Mouse (Mus musculus): ENCODE results near the gene Rcan2.

DNA sequence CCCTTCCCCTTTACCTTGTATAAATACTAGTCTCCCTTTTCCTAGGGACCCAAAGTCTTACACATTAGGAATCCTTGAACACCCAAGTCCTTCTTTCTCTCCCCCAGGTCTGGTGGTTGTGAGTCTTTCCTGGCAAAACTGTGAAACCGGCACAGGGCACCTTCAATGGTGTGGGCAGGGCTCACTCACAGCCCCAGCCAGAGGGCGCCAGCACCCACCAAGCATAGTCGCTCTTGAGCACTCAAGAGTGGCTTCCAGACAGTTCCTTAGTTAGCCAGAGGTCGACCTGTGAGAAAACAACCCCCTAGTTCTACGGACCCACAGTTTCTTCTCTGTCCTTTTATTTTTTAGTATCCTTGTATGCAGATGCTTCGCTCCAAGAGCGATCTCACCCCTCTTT lies at the start of gene Rcan2:
- TF ChIP-seq POLR2A (IDR thresholded peaks at IDR 0.05; ENCODE audit: extremely low read depth, insufficient read depth, low read length) (0 out of 2 replicates have a peak, but pooled peaks have one; percentile 25), CTCF (IDR thresholded peaks at IDR 0.05; ENCODE audit: extremely low read depth, insufficient read depth, low read length) (peak; percentile 61)
